Mouse (Mus musculus) kidney, postnatal 36 days (tissue): Measurements from ENCODE around the gene Ttc22.

Source experiments
- DNase-seq, 2 experiments: peaks; one replicate each; pipeline ENCODE4 v3.0.0; 2021 to 2022; ENCODE audit warnings: mixed read lengths in 2 of 2

Ttc22 gene

GRCm38 (mm10) chr4:106617056-106617455, 5.2 kb upstream of the Ttc22 start, which contains the start of gene Lexm:
TSS of gene Lexm (minus strand) at chr4:106617241.
- DNase-seq: peak in 1 of 2 experiments; percentile 33

GRCm38 (mm10) chr4:106618898-106619297, 3.3 kb upstream of the Ttc22 start:
- DNase-seq: peak in 1 of 2 experiments; percentile 48

- DNase-seq: peak; percentile 70 to 76
Observed at GRCm38 (mm10) chr4:106621428-106621827, 804 bp upstream of the Ttc22 start.

- no peak for DNase-seq
Observed at GRCm38 (mm10) chr4:106622712-106623111, 480 bp downstream of the Ttc22 start.

GRCm38 (mm10) chr4:106624271-106624670, 2.0 kb downstream of the Ttc22 start:
- DNase-seq: peak in 1 of 2 experiments; percentile 46

GRCm38 (mm10) chr4:106627809-106628208, 5.6 kb downstream of the Ttc22 start:
- DNase-seq: peak in 1 of 2 experiments; percentile 24

GRCm38 (mm10) chr4:106628650-106629360, 6.6 kb downstream of the Ttc22 start:
- peak; percentile 70 to 81 for DNase-seq

- peak in 1 of 2 experiments; percentile 17 for DNase-seq
Observed at GRCm38 (mm10) chr4:106629374-106629773, 7.1 kb downstream of the Ttc22 start.

GRCm38 (mm10) chr4:106630333-106631220, 8.3 kb downstream of the Ttc22 start:
- DNase-seq: peak; percentile 70 to 84

GRCm38 (mm10) chr4:106632313-106632712, 10.1 kb downstream of the Ttc22 start:
- DNase-seq: no peak

- peak in 1 of 2 experiments; percentile 16 for DNase-seq
Observed at GRCm38 (mm10) chr4:106633281-106634085, 11.3 kb downstream of the Ttc22 start.

- no peak for DNase-seq
Observed at GRCm38 (mm10) chr4:106634086-106634479, 11.9 kb downstream of the Ttc22 start.

- DNase-seq: peak in 1 of 2 experiments; percentile 52
Observed at GRCm38 (mm10) chr4:106643483-106644217, 21.4 kb downstream of the Ttc22 start.

- DNase-seq: no peak
Observed at GRCm38 (mm10) chr4:106644218-106644610, 22.0 kb downstream of the Ttc22 start.

- DNase-seq: no peak
Observed at GRCm38 (mm10) chr4:106645797-106646196, 23.6 kb downstream of the Ttc22 start.

GRCm38 (mm10) chr4:106647137-106647536, 24.9 kb downstream of the Ttc22 start:
- DNase-seq: peak; percentile 31 to 37

- peak; percentile 98 for DNase-seq
Observed at GRCm38 (mm10) chr4:106650833-106651527, 28.7 kb downstream of the Ttc22 start, which contains the start of gene Pars2. TSS of gene Pars2 (plus strand) at chr4:106651069.

- no peak for DNase-seq
Observed at GRCm38 (mm10) chr4:106652546-106652945, 30.3 kb downstream of the Ttc22 start.

GRCm38 (mm10) chr4:106653051-106653450, 30.8 kb downstream of the Ttc22 start:
- DNase-seq: no peak

- no peak for DNase-seq
Observed at GRCm38 (mm10) chr4:106655681-106656080, 33.4 kb downstream of the Ttc22 start.

GRCm38 (mm10) chr4:106663956-106664470, 41.8 kb downstream of the Ttc22 start:
- peak; percentile 19 to 29 for DNase-seq
